In the genomic region with DNA sequence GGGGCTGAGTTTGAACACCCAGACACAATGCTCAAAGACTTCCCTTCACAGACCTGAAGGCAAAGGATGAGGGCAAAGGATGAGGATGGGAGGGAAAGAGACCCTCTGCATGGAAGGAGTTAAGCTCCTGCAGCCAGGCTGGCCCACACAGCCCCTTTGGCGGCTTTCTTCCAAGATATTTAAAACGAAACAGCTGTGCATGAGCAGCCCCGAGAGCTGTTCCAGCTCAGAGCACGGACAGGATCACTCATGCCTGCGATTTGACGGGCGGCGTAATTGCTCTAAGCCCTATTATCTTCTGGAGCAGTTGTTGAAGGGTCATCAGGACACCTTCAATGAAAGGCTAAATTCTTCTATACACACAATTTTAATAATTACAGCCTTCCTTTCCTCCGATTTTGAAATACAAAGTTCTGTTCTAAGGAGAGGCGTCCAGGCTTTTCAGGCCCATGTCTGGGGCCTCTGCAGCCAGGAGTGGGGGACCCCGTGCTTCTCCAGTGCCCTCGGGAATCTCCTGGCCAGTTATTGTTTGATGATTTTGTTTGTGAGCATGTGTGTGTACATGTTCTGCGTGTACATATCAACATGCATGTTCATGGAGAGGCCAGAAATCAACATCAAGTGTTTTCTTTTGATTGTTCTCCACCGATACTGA, we compare ENCODE assay signal across 9 mouse cellular contexts.
DNase-seq lines count a peak whose midpoint lies in the region; ATAC-seq and TF ChIP-seq lines count a peak whose summit lies in the region.
"Had no signal": no experiment of that assay in that cellular context is flagged by ENCODE, and none has a peak within 500 bp of the region (broad histone marks: within the 10 kb centered on the region; RNA-seq: fewer than 3 reads in every experiment).

No protein-coding gene starts in this region.

- 66% methylated on average over 14 of the region's 14 CpGs for WGBS in neural tube, embryonic 13.5 days
- WGBS in neural tube, embryonic 15.5 days = 66% methylated on average over 14 of the region's 14 CpGs
- 24% methylated on average over 14 of the region's 14 CpGs for WGBS in limb, embryonic 13.5 days
- WGBS in stomach, postnatal 0 days = 42% methylated on average over 14 of the region's 14 CpGs

- H3K36me3 ChIP-seq in neural tube, embryonic 13.5 days = no peaks in the 10 kb centered on the region
- H3K36me3 ChIP-seq in neural tube, embryonic 15.5 days = no peaks in the 10 kb centered on the region
- H3K36me3 ChIP-seq in limb, embryonic 13.5 days = no peaks in the 10 kb centered on the region
- H3K36me3 ChIP-seq in stomach, postnatal 0 days (ENCODE audit: control insufficient read depth, insufficient read depth, low read length) = no peaks in the 10 kb centered on the region

- H3K27ac ChIP-seq in gastrocnemius, adult 2 months = no peak overlapping the region
- H3K27ac ChIP-seq in neural tube, embryonic 13.5 days (replicated peaks) = 0 out of 2 replicates have a peak overlapping the region, but pooled peaks have one; percentile 28
- H3K27ac ChIP-seq in neural tube, embryonic 15.5 days (replicated peaks) = no peak overlapping the region
- peak overlapping the region; percentile 56; the same call in 1 of the 2 replicates for H3K27ac ChIP-seq in limb, embryonic 13.5 days
- H3K27ac ChIP-seq in stomach, postnatal 0 days (replicated peaks) = 0 out of 2 replicates have a peak overlapping the region, but pooled peaks have one; percentile 13
- H3K27ac ChIP-seq: liver, embryonic 14.5 days had no signal

- no peaks in the 10 kb centered on the region for H3K27me3 ChIP-seq in neural tube, embryonic 13.5 days
- H3K27me3 ChIP-seq in neural tube, embryonic 15.5 days (replicated peaks) = no peaks in the 10 kb centered on the region
- no peaks in the 10 kb centered on the region for H3K27me3 ChIP-seq in limb, embryonic 13.5 days
- H3K27me3 ChIP-seq in stomach, postnatal 0 days (ENCODE audit: control insufficient read depth, insufficient read depth, low read length) = no peaks in the 10 kb centered on the region

- ATAC-seq in neural tube, embryonic 13.5 days (ENCODE audit: low read depth) = no peak
- ATAC-seq in neural tube, embryonic 15.5 days (ENCODE audit: low FRiP score) = no peak
- ATAC-seq in limb, embryonic 13.5 days (ENCODE audit: low FRiP score, low read depth) = peak; percentile 74; the same call in 1 of the 2 replicates
- no peak for ATAC-seq in stomach, postnatal 0 days (ENCODE audit: low FRiP score, low TSS enrichment)

- no peak for TF ChIP-seq EP300 in stomach, postnatal 0 days (optimal IDR thresholded peaks at IDR 0.05)

- no peak overlapping the region for H3K9ac ChIP-seq in neural tube, embryonic 13.5 days
- H3K9ac ChIP-seq in neural tube, embryonic 15.5 days (replicated peaks) = no peak overlapping the region
- no peak overlapping the region for H3K9ac ChIP-seq in limb, embryonic 13.5 days
- H3K9ac ChIP-seq in stomach, postnatal 0 days (ENCODE audit: low read length) = no peak overlapping the region
- H3K9ac ChIP-seq: liver, embryonic 14.5 days had no signal

- DNase-seq in gastrocnemius, postnatal 14 days = peak; percentile 19
- DNase-seq in gastrocnemius, adult 2 months = no peak
- DNase-seq in stomach, postnatal 0 days (ENCODE audit: low spot score) = no peak
- DNase-seq in gastrocnemius, adult 18-20 months (ENCODE audit: low spot score) = no peak
- no peak for DNase-seq in left cerebral cortex, postnatal 25 days (ENCODE audit: low spot score in 2 of 2)

- peaks cover 8% of the 10 kb centered on the region for H3K4me1 ChIP-seq in neural tube, embryonic 13.5 days (replicated peaks)
- peaks cover 8% of the 10 kb centered on the region for H3K4me1 ChIP-seq in neural tube, embryonic 15.5 days
- H3K4me1 ChIP-seq in limb, embryonic 13.5 days = peaks cover 38% of the 10 kb centered on the region
- no peaks in the 10 kb centered on the region for H3K4me1 ChIP-seq in stomach, postnatal 0 days (replicated peaks; ENCODE audit: control insufficient read depth, insufficient read depth)

- no peak for TF ChIP-seq CTCF in gastrocnemius, adult 2 months (IDR thresholded peaks at IDR 0.05)
- no peak for TF ChIP-seq CTCF in stomach, postnatal 0 days (IDR thresholded peaks at IDR 0.05; ENCODE audit: low read depth)

- intact Hi-C loops in gastrocnemius, postnatal 14 days (cut with DNase I; ENCODE audit: low total_unique reads) = no loop called here
- intact Hi-C loops in gastrocnemius, adult 2 months (cut with DNase I) = no loop called here
- intact Hi-C loops in left cerebral cortex, postnatal 25 days (cut with DNase I) = no loop called here

- no peak overlapping the region for H3K4me2 ChIP-seq in neural tube, embryonic 13.5 days
- H3K4me2 ChIP-seq in neural tube, embryonic 15.5 days = no peak overlapping the region
- no peak overlapping the region; the same call in 1 of the 2 replicates for H3K4me2 ChIP-seq in limb, embryonic 13.5 days (replicated peaks)
- no peak overlapping the region for H3K4me2 ChIP-seq in stomach, postnatal 0 days (replicated peaks; ENCODE audit: low read depth)

- no peaks in the 10 kb centered on the region; the same call in 1 of the 2 replicates for H3K9me3 ChIP-seq in neural tube, embryonic 13.5 days
- H3K9me3 ChIP-seq in neural tube, embryonic 15.5 days (replicated peaks) = no peaks in the 10 kb centered on the region
- no peaks in the 10 kb centered on the region; the same call in 1 of the 2 replicates for H3K9me3 ChIP-seq in limb, embryonic 13.5 days
- H3K9me3 ChIP-seq in stomach, postnatal 0 days (ENCODE audit: control insufficient read depth, low read length) = no peaks in the 10 kb centered on the region

- no peak overlapping the region for H3K4me3 ChIP-seq in gastrocnemius, adult 2 months
- H3K4me3 ChIP-seq in neural tube, embryonic 13.5 days = no peak overlapping the region
- no peak overlapping the region for H3K4me3 ChIP-seq in neural tube, embryonic 15.5 days (replicated peaks)
- H3K4me3 ChIP-seq in limb, embryonic 13.5 days = no peak overlapping the region
- H3K4me3 ChIP-seq in stomach, postnatal 0 days (ENCODE audit: low read depth, low read length) = no peak overlapping the region

Comparison
In these comparisons a context has a peak if more than half of its experiments do, and no peak if none do; other contexts are left out.
1. H3K27ac ChIP-seq: peak in neural tube, embryonic 13.5 days (single experiment), limb, embryonic 13.5 days (single experiment) and stomach, postnatal 0 days (single experiment); none in gastrocnemius, adult 2 months (single experiment) and neural tube, embryonic 15.5 days (single experiment).